Mouse (Mus musculus): Measurements from ENCODE around the gene Gm28047.

The Gm28047 gene

DNA sequence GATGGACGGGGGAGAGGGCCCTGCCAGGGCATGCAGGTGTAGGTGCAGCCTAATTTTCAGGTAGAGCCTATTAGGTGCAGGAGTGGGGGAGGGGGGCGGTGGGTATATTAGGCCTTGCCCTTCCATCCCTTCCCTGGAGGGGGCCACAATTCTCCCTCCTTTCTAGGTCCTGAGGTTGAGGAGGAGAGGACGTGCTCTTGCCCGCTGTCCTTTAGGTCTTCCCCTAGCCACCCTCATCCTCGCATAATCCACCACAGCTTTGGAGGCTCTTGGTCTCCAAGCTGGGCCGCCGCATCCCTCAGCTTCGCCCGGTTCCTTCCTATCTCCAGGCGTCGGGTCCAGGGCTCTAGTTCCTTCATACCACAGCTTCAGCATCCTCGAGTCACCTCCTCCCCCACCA is 108.6 kb downstream of the Gm28047 start:
- peak; percentile 42 for DNase-seq (ENCODE audit: low spot score)

DNA sequence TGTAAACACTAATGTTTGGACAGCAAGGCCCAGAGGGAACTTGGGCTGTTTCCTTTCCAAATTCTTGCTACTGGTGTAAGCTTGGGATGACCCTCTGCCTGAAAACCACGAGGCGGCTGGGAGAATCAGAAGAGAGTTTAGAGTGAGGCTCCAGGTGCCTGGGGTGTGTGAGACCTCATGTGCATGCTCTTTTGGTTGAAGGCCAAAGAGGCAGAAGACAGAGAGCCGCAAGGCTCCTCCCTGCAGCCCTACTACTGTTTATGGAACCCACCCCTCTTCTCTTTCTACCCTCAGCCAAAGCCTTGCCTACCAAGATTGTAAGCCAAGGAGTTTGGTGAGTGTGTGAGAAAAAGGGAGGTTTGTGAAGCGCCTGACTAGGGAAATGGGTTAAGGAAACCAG is 109.1 kb downstream of the Gm28047 start:
- peak; percentile 62 for DNase-seq (ENCODE audit: low spot score)

DNA sequence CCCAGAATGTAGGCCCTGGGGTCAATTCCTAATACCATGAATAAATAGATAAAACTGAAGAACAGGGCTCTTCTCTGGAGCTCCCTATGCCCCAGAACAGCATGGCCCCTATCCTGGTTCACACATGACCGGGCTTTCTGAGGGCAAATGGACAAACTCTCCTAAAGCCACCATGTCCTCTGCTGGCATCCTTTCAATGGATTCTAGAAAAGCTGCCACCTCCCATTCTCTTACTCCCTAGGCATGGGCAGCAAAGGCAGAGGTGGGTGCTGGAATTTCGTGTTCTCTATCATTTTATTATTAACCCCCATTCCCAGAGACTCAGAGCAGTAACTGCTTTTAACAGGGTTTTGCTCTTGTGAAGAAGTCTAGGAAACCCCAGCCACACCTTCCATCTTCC is 109.6 kb downstream of the Gm28047 start:
- DNase-seq (ENCODE audit: low spot score) = no peak

DNA sequence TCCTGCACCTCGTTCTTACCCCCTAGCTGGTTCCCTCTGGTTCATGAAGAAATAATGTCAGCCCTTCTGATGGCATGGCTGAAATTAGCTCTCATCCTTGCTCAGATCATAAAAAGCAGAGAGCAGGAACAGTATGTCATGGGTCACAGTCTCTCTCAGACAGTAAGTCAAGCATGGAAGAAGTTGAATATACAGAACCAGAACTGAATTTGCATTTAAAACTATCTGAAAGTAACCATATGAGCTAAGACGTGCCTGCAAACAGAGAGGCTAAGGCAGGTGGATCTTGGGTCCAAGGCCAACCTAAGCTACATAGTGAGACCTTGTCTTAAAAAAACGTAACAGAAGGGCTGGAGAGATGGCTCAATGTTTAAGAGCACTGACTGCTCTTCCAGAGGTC is 111.9 kb downstream of the Gm28047 start:
- no peak for DNase-seq (ENCODE audit: low spot score)

DNA sequence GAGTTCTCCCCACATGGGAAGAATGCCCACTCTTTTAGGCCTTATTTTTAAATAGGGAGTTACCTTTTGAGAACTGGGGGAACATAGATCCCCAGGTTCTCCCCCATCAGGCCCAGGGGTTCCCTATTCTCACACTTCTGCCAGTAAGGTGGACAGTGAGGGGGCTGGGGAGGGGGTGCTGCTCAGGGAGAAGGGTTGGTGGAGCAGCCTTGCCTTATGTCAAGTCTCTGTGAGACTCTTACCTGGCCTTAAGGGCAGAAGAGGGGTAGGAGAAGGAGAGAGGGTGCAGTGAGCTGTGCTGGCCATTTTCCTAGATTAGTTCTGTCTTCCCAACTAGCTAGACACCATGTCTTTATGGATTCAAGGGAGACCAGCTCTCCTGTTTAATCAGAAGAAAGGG is 112.4 kb downstream of the Gm28047 start:
- no peak for DNase-seq (ENCODE audit: low spot score)

DNA sequence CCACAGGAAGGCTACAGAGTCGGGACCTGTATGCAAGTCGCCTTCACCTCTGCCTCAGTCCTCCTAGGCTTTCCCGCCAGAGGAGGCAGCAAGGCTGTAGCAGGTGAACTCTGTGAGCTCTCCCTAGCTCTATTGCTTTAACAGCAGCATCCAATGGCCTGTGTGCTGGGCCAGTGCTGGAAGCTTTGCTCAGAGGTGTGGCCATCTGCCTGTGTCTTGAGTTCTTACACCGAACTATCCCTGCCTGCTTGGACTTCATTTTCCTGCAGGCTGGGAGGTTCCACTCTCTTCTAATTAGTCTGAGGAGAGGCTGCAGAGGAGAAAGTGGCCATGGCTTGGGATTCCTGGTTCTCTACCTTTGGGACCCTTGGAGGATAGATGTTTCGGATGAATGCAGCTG is 112.9 kb downstream of the Gm28047 start:
- DNase-seq (ENCODE audit: low spot score) = no peak

DNA sequence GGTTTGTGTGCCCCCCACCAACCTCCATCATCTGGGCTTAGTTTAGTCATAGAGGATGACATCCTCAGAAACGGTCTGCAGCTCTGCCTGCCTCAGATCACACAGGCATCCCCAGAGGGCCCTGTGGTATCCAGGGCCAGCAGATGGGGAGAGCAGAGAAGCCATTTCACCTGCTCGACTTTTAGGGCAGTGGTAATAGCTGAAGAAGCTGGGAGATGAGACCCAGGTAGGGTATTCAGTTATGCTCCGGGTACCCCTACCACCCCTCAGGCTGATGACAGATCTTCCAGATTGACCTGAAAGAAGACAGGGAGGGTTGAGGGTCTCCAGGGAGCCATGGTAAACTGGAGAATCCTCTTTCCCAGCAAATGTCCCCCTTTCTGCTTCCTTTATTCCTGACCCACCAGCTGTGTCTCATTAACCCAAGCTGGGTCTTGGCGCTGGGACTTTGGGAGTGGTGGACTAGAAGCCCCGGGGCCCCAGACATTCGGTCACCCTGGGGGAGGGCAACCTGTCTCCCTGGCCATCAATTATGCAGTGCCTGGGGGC is 113.5 kb downstream of the Gm28047 start:
- no peak for DNase-seq (ENCODE audit: low spot score)

DNA sequence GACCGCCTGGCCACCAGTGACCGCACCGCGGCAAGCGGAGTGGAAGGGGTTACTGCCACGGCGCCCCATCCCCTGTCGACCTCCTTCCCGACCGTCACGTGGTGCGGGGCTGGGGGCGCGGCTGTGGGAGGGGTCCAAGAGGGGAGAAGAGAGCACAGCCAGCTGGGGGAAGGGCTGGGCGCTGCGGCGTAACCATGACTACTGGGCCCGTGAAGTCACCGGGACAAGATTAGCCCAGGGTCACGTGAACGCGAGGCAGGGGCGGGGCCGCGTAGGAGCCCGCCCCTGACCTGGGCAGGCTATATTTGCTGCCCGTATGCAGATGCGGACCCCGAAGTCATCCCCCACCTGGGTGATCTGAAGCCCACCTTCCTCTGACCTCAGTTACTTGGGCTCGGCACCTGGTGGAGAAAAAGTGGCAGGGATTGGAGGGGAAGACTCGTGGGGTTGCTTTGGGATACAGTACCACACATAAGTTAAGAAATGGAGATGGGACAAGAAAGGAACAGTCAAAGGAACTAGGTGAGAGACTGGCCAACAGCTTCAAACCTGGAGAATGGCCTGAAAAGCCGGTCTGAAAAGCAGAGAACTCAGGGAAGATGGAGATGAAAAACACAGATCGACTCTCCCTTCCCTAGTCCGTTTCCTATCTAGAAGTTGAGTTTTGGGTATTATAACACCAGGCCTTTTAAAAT is 114.1 kb downstream of the Gm28047 start:
- DNase-seq (ENCODE audit: low spot score) = no peak

DNA sequence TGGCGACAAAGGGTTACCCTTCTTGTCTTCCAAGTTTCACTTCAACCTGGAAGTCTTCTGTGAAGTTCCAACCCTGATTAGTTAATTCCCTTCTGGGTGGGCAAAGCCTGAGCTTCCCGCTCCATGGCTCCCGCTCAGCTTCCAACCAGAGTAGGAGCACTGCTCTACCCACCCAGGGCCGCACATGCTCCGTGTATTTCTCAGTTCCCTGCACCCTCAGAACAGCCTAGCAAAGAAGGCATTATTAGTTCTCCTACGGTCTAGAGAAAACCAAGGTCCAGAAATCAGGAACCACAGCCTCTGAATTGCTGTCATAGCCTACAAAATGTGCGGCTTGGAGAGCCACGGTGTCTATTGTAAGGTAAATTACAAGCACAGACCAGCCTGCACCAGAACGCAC is 114.8 kb downstream of the Gm28047 start:
- no peak for DNase-seq (ENCODE audit: low spot score)

DNA sequence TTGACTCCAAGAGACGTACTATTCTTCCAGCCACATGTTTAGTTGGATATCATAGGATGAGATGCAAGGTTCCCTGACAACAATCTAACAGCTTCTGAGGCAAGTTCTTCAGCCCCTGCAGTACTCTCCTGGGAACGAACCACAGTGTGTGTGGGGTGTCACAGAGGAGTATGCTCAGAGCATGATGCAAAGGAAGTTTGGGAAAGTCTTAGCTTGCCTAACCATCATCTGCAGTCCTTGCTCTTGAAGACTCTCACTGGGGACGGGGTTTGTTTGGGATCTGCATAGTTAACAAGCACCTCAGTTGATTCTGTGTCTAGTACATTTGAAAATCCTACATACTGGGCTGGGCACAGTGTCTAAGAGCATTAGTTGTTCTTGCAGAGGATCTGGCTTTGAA is 116.5 kb downstream of the Gm28047 start:
- no peak for DNase-seq (ENCODE audit: low spot score)

DNA sequence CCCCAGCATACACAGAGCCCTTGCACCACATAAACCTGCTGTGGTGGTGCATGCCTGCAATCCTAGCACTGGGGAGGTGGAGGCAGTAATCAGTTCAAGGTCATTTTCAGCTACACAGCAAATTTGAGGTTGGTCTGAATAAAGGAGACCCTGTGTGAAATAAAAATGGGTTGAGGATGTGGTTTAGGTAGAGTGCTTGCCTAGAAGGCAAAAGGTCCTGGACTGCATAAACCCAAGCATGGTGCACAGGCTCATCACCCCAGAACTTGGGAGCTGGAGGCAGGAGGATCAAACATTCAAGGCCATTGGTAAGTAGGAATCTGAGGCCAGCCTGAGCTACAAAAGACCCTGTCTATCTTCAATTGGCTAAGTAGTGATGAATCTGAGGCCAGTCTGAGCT is 117.3 kb downstream of the Gm28047 start:
- no peak for DNase-seq (ENCODE audit: low spot score)

DNA sequence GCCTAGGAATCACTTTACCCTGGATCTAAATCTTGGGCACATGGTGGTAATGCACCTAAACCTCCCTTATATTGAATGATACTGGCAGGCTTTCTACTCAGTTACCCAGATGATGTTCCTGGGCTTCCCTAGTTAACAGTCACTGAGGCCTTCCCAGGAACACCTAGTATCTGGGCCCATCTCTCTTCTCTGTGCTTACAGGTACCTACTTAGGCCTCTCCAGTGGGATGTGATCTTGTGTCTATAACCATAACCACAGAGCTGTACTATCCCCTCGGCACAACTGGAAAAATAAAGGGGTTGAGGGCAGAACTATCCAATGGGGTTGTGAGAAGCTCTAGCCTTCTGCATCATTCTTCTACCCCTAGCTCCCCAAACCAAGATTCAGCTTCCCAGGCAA is 118.0 kb downstream of the Gm28047 start:
- no peak for DNase-seq (ENCODE audit: low spot score)

DNA sequence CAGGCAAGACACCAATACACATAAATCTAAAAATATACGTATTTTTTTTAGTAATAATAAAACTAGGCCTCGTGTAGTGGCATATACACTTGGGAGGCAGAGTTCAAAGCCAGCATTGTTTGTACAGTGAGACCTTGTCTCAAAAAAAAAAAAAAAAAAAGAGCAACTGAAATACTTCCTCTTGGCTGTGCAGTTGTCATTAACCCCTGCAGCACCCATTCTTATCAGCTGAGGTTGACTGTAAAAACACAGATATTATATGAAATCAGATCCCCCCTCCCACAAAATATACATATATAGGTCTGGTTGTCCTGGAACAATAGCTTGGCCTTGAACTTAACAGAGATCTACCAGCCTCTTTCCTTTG is 118.4 kb downstream of the Gm28047 start:
- DNase-seq (ENCODE audit: low spot score) = no peak

DNA sequence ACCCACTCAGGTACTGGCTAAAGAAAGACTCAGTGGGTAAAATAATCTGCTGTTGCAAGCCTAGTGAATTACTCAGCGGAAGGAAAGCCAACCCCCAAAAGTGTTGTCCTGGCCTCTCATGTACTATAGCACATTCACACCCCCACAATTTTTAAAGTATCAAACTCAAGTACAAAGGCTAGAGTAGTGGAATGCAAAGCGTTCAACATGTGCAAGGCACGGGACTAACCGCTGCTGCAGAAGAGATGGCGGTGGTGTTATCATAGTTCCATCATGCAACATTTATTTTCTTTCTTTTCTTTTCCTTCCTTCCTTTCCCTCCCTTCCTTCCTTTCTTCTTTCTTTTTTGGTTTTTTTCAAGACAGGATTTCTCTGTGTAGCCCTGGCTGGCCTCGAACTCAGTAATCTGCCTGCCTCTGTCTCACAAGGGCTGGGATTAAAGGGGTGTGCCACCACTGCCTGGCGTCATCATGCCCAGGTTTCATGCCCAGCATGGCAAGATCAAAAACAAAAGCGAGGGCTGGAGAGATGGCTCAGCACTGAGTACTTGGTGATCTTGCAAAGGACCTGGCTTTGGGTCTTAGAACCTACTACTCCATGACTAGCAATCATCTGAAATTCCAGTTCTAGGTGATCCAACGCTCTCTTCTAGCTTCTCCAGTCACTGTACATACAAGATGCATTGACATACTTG is 119.0 kb downstream of the Gm28047 start:
- no peak for DNase-seq (ENCODE audit: low spot score)

DNA sequence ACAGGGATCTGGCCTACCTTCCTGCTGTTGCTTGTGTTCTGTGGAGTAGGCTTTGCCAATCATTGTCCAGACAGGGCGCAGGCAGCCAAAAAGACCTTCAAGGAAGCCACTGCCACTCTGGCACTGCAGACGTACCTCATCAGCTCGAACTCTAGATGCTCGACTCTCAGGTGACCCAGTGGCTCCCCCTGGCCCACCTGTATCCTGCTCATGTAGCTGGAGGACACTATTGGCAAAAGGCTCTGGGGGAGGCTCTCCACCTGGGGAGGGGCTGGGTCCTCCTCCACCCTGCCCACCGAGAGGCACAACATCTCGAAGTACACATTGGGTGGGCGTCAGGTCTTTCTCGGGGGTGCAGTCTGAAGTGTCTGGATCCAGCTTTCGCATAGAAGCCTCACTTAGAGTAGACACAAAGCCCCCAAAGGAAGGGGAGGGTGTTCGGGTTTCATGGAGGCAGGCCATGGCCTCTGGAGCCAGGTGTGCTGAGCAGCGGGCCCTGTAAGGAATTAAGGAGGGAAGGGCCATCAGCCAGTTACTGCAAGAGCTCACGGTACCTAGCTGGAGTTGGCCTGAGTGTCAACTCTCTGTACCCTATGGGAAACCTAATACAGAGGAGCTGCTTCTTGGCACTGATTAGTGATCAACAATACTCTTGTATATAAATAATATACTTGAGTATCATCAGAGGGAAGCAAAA is 119.6 kb downstream of the Gm28047 start:
- no peak for DNase-seq (ENCODE audit: low spot score)

DNA sequence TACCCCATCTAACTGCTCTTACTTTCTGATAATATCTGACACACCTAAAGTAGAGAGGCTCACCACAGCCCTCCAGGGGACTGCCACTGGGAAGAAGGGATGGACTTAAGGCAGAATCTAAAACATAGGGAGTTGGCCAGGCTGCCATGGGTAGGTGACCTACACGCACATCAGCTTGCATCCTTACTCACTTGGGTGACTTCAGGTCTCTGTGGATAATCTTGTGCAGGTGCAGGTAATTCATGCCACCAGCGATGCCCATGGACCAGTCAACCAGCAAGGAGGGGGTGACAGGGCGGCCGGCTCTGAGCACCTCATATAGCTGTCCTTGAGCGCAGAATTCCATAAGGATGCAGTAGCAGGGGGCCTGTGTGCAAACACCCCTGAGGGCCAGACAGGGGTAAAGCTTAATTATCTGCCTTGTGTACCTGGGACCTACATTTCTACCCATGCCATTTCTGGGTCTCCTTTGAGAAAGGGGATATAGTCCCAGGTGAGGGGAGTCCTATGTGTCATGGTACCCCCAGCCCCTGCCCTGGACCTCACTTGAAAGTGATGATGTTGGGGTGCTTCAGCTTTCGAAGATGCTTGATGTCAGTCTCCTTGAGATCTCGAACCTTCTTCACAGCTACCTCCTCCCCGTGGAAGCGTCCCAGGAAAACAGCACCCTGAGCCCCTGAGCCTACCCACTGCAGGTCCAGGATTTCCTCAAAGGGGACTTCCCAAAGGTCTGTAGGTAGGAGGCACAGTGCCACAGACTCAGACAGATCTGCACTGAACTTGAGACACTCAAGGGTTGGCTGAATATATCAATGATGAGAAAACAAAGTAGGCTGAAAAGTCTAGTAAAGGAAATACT is 120.7 kb downstream of the Gm28047 start:
- DNase-seq (ENCODE audit: low spot score) = no peak

DNA sequence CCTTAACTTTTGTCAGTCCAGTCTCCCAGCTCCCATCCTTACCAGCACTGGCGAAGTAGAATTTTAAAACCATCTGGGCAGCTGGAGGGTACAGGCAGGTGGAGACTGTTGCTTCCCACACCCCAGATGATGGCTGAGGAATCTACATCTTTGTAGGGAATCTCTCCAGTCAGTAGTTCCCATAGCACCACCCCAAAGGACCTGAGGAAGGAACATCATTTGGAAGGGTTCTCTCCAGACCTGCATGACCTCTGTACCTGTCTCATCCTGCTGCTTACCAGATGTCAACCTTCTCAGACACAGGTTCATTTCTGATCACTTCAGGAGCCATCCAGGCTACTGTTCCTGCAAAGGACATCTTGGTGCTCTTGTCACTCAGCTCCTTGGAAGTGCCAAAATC is 121.4 kb downstream of the Gm28047 start, which contains the start of gene Gm10337:
Gene Gm10337 (plus strand): TSS at position 276 of the 400 bp plus-strand sequence.
- no peak for DNase-seq (ENCODE audit: low spot score)

DNA sequence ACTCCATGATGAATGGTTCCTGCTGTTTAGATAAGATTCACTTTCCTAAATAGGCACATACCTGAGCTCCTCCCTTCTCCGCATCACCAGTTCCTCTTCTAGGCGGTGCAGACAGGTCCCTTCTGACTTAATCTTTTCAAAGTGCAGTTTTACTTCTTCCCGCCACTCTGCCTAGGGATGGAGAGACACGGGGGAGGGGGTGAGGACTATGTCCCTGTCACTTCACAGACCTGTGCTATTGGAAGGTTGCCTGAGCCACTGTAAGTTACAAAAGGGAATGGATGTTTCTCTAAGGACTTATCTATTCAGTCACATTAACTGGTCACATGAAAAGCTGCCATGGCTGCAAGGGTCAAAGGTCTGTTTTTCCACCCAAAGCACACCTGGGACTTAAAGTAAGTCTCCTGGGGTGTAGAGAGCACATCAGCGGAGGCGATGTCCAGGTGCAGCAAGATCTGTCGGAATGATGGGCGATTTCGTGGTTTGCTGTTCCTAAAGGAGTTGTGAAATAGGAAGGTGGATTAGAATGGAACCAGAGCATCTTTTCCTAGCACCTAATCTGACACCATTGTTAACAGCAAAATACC is 122.5 kb downstream of the Gm28047 start:
- DNase-seq (ENCODE audit: low spot score) = no peak

DNA sequence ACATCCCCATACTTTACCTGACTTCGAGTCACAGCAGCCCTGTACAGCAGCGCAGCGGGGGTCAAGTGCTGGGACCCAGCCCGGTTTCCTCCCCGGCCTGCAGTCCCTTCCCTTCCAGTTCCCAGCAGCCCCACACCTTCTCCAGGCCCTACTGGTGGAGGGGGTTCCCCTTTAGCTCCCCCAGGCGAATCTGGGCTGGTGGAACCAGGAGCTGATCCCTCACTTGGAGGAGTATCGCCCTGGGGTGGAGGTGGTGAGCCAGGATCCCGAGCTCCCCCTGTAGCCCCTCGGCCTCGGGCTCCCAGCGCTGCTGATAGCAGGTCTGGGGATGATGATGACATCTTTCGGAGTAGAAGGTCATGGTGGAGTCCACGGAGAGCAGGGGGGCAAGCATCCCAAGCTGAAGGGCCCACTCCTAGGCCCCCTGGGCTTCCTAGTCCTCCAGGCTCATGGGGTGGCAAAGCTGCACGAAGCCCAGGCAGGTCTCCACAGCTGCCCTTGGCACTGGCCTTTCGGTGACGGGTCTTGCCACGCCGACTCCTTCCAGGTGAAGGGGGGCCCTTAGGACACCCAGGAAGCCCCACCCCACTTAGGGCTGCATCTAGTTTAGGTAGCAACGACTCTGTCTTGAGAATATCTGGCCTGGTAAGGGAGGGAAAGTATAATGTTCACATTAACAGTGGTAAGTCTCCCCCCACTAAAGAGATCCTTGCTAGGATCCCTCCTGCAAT is 123.6 kb downstream of the Gm28047 start:
- DNase-seq (ENCODE audit: low spot score) = no peak

DNA sequence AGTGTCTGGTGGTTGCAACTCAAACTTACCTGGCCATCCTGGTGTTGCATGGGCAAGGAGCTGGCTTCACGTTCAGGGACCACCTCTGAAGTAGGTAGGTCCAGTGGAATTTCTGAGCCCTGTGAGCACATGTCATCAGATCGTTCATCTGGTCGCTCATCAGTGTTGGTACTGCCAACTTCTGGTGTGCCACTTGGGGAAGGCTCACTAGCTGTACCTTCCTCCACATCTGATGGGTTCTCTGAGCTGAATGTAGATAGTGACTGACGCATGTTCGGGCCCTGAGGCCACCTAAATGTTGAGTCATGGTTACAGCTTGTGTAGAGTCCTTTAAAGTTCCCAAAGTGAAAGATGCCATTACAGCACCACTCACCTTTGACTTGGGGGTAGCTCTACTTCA is 124.4 kb downstream of the Gm28047 start:
- DNase-seq (ENCODE audit: low spot score) = no peak

DNA sequence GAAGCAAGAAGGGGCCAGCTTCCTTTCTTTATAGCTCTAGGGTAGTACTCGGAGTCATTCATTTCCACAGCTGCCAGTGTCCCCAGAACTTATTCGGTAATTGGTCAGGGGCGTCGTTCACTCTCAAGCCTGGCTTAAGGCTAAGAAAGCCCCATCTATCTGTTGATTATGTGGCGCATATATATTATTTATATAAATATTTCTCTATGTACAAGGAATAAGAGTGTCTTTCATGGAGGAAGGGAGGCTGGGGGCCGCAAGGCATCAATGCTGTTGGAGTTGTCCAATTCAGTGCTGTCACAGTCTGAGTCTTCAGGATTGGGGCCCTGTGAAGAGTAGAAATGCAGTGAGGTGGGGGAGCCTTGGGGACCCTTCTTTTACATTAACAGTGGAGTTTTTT is 125.0 kb downstream of the Gm28047 start:
- DNase-seq (ENCODE audit: low spot score) = no peak

Measured in adipocyte (in vitro differentiated cells).